In genomic region chr10:13861115-13861909, GRCm38 (mm10) we compare ENCODE assay signal across 8 mouse cellular contexts. TPM values are rescaled to one million over a fixed set of nuclear protein-coding genes. Genes with fewer than 3 reads are reported as not detected.
DNase-seq lines count a peak whose midpoint lies in the region; ATAC-seq lines count a peak whose summit lies in the region.

No protein-coding gene starts in this region.

- H3K9me3 ChIP-seq in heart, embryonic 14.5 days (ENCODE audit: control insufficient read depth, low read length) = no peaks in the 10 kb centered on the region
- H3K9me3 ChIP-seq in liver, embryonic 13.5 days (replicated peaks) = no peaks in the 10 kb centered on the region

- peak overlapping the region; percentile 58 for H3K4me2 ChIP-seq in heart, embryonic 14.5 days (ENCODE audit: low read length)
- 0 out of 2 replicates have a peak overlapping the region, but pooled peaks have one; percentile 10 for H3K4me2 ChIP-seq in liver, embryonic 13.5 days

- H3K4me3 ChIP-seq in heart, embryonic 14.5 days (ENCODE audit: control insufficient read depth in 1 of 2, insufficient read depth in 1 of 2, low read depth in 1 of 2, low read length in 2 of 2) = peak overlapping the region; percentile 1 to 22; a peak in 3 of 4 replicates
- H3K4me3 ChIP-seq in liver, embryonic 13.5 days (replicated peaks) = no peak overlapping the region

- H3K27ac ChIP-seq in heart, embryonic 14.5 days (replicated peaks in 1 of 2; ENCODE audit: control insufficient read depth in 1 of 2, insufficient read depth in 1 of 2, low read depth in 2 of 2, low read length in 2 of 2) = peak overlapping the region; percentile 78
- no peak overlapping the region for H3K27ac ChIP-seq in liver, embryonic 13.5 days

- H3K4me1 ChIP-seq in heart, embryonic 14.5 days (ENCODE audit: control insufficient read depth in 2 of 2, insufficient read depth in 2 of 2, low read length in 2 of 2) = peaks cover 7 to 31% of the 10 kb centered on the region in 2 experiments
- H3K4me1 ChIP-seq in liver, embryonic 13.5 days (replicated peaks) = peaks cover 5% of the 10 kb centered on the region

- H3K36me3 ChIP-seq in heart, embryonic 14.5 days (ENCODE audit: control insufficient read depth, insufficient read depth, low read length) = no peaks in the 10 kb centered on the region
- H3K36me3 ChIP-seq in liver, embryonic 13.5 days = no peaks in the 10 kb centered on the region

- 18% methylated on average over 11 of the region's 11 CpGs for WGBS in heart, embryonic 14.5 days
- WGBS in liver, embryonic 13.5 days (ENCODE audit: insufficient replicate concordance) = 50% methylated on average over 11 of the region's 11 CpGs

- DNase-seq in CD4-positive, CD25-positive, alpha-beta regulatory T cell, adult 2 months (ENCODE audit: low read depth, low spot score) = peak; percentile 39
- DNase-seq in embryo, embryonic 10 days (ENCODE audit: low spot score) = peak; percentile 54
- DNase-seq in kidney, postnatal 14 days = peak; percentile 27
- no peak for DNase-seq in liver, embryonic 13.5 days
- peak; percentile 82 for DNase-seq in right cerebral cortex, adult 18-20 months
- DNase-seq in thymus, postnatal 4 days = no peak
- no peak for DNase-seq in spleen, postnatal 4 days (ENCODE audit: low spot score in 2 of 2)

- ATAC-seq in heart, embryonic 14.5 days (ENCODE audit: insufficient number of reproducible peaks, insufficient read depth, low FRiP score, low read depth) = peak; percentile 21; the same call in 1 of the 2 replicates
- ATAC-seq in liver, embryonic 13.5 days (ENCODE audit: low read depth) = 0 out of 2 replicates have a peak, but pooled peaks have one; percentile 36

- H3K27me3 ChIP-seq in heart, embryonic 14.5 days (ENCODE audit: control insufficient read depth, insufficient read depth, low read length) = no peaks in the 10 kb centered on the region
- no peaks in the 10 kb centered on the region for H3K27me3 ChIP-seq in liver, embryonic 13.5 days

- peak overlapping the region; percentile 62 for H3K9ac ChIP-seq in heart, embryonic 14.5 days (ENCODE audit: low read length)
- H3K9ac ChIP-seq in liver, embryonic 13.5 days = no peak overlapping the region

RNA-seq across cellular contexts. Expression of gene Aig1, which starts 7.5 kb away (rescaled TPM):
- 78.0 and 81.6 TPM in 2 replicates for polyA plus RNA-seq in heart, embryonic 14.5 days (2014; fragmentation: Nextera tagmentation; extraction: Ambion mirVana)
- polyA plus RNA-seq in liver, embryonic 13.5 days (2015; fragmentation: Nextera tagmentation; extraction: Ambion mirVana) = 12.0 and 12.1 TPM in 2 replicates

Comparison
In these comparisons a context has a peak if more than half of its experiments do, and no peak if none do; other contexts are left out.
1. DNase-seq: peak in CD4-positive, CD25-positive, alpha-beta regulatory T cell, adult 2 months (single experiment), embryo, embryonic 10 days (single experiment), kidney, postnatal 14 days (single experiment) and right cerebral cortex, adult 18-20 months (single experiment); none in liver, embryonic 13.5 days (single experiment), thymus, postnatal 4 days (single experiment) and spleen, postnatal 4 days (0 of 2).